Mouse (Mus musculus) embryonic facial prominence, embryonic 15.5 days (tissue): ENCODE results near the gene Ldlrap1. TPM values are rescaled to one million over a fixed set of nuclear protein-coding genes. Genes with fewer than 3 reads are reported as not detected.

Experiments used
- ATAC-seq: fragments of 200-750 bp; cut with Nextera tagmentation; 2 replicates; pipeline ENCODE4 v1.8.0; 2017; ENCODE audit warnings: low read depth, moderate TSS enrichment; ENCODE audit not compliant: insufficient number of reproducible peaks, low FRiP score, low TSS enrichment
- H3K27ac ChIP-seq: fragments of 300-500 bp; sonication (generic); replicated peaks from 2 replicates; pipeline ENCODE4 v1.5.1; 2015; ENCODE audit warnings: mild to moderate bottlenecking, inconsistent platforms
- H3K27me3 ChIP-seq: fragments of 300-500 bp; sonication (generic); 2 replicates; pipeline ENCODE4 v1.6.1; 2015; ENCODE audit warnings: inconsistent platforms
- H3K36me3 ChIP-seq: fragments of 300-500 bp; sonication (generic); 2 replicates; pipeline ENCODE4 v1.6.1; 2015; ENCODE audit warnings: mild to moderate bottlenecking, inconsistent platforms
- H3K4me1 ChIP-seq: fragments of 300-500 bp; sonication (generic); 2 replicates; pipeline ENCODE4 v1.6.1; 2015; ENCODE audit warnings: inconsistent platforms
- H3K4me2 ChIP-seq: fragments of 300-500 bp; sonication (generic); replicated peaks from 2 replicates; pipeline ENCODE4 v1.6.1; 2015; ENCODE audit warnings: mild to moderate bottlenecking, inconsistent platforms
- H3K4me3 ChIP-seq: fragments of 300-500 bp; sonication (generic); replicated peaks from 2 replicates; pipeline ENCODE4 v1.5.1; 2015; ENCODE audit warnings: mild to moderate bottlenecking, inconsistent platforms
- H3K9ac ChIP-seq: fragments of 300-500 bp; sonication (generic); 2 replicates; pipeline ENCODE4 v1.6.1; 2015; ENCODE audit warnings: inconsistent platforms
- H3K9me3 ChIP-seq: fragments of 300-500 bp; sonication (generic); replicated peaks from 2 replicates; pipeline ENCODE4 v1.6.1; 2016; ENCODE audit warnings: inconsistent platforms
- WGBS: fragments of 180-500 bp; shearing (Covaris S2); methylation state at CpG from one replicate; pipeline ENCODE4 v1.1.7; 2015; 5-methylcytosine and 5-hydroxymethylcytosine counted together
- polyA plus RNA-seq: library from polyadenylated mRNA; unstranded; fragments of >200 nt; fragmentation: Nextera tagmentation; extraction: Ambion mirVana; gene quantifications from 2 replicates; pipeline ENCODE4 v1.2.1, GENCODE M21; 2015

The Ldlrap1 gene
- polyA plus RNA-seq, 1 experiment from 2014 or later, result 37.6 TPM

DNA sequence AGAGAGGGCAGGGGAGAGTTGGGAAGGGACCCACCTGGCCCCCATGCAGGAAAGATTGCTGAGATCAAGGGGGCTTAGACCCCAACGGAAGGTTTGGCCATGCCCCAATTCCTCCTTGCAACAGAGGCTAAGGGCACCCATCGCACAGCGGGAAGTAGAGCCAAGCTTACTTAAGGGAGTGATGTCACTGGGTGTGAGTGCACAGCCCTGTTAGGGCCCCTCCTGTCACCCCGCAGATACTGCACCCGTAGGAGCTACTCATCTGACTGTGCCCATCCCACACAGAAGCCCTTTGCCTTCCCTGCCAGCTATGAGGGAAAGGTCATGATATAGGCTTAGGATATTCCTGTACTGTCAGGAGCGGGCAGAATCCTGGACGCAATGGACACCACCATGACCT is 8.3 kb downstream of the Ldlrap1 start:
- H3K36me3 ChIP-seq, result peaks cover 2% of the 10 kb centered on the region
- no peak overlapping the region for H3K4me2 ChIP-seq
- H3K4me1 ChIP-seq, result peaks cover 79% of the 10 kb centered on the region
- no peak overlapping the region for H3K4me3 ChIP-seq
- no peak overlapping the region for H3K27ac ChIP-seq
- ATAC-seq, result no peak
- no peaks in the 10 kb centered on the region for H3K27me3 ChIP-seq
- WGBS, result 81% methylated on average over 7 of the region's 7 CpGs
- no peaks in the 10 kb centered on the region for H3K9me3 ChIP-seq
- H3K9ac ChIP-seq, result no peak overlapping the region

GRCm38 (mm10) chr4:134758922-134759321 is 8.9 kb downstream of the Ldlrap1 start:
- peaks cover 80% of the 10 kb centered on the region for H3K4me1 ChIP-seq
- 83% methylated on average over 14 of the region's 14 CpGs for WGBS
- H3K4me3 ChIP-seq, result no peak overlapping the region
- H3K27me3 ChIP-seq, result no peaks in the 10 kb centered on the region
- H3K4me2 ChIP-seq, result no peak overlapping the region
- H3K27ac ChIP-seq, result no peak overlapping the region
- H3K9me3 ChIP-seq, result no peaks in the 10 kb centered on the region
- peaks cover 9% of the 10 kb centered on the region for H3K36me3 ChIP-seq
- H3K9ac ChIP-seq, result no peak overlapping the region
- ATAC-seq, result no peak

DNA sequence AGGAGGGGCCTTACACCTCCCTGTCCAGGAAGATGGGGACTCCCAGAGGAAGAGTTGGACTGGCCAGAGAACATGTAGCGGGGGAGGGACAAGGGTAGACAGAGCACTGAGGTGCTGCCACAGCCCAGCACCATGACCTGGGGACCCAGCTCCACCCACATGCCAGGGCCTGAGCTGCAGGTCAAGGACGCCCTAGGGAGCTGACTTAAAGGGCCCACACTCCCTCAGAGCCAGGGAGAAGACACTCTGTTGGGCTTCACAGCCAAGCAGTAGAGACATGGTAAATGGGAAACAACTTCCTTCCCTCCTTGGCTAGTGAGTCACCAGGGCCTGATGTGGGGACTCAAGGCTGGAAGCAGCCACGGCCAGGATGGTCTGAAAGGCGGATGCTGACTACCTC is 9.5 kb downstream of the Ldlrap1 start:
- Histone ChIP-seq H3K4me2 (no peak overlapping the region), H3K36me3 (peaks cover 13% of the 10 kb centered on the region), H3K9ac (no peak overlapping the region), H3K27me3 (no peaks in the 10 kb centered on the region), H3K27ac (no peak overlapping the region), H3K4me3 (no peak overlapping the region), H3K9me3 (no peaks in the 10 kb centered on the region), H3K4me1 (peaks cover 83% of the 10 kb centered on the region)
- no peak for ATAC-seq
- 79% methylated on average over 4 of the region's 4 CpGs for WGBS

GRCm38 (mm10) chr4:134756953-134757352 is 10.9 kb downstream of the Ldlrap1 start:
- H3K4me3 ChIP-seq, result no peak overlapping the region
- no peak for ATAC-seq
- no peak overlapping the region for H3K27ac ChIP-seq
- peaks cover 4% of the 10 kb centered on the region; the same call in 1 of the 2 replicates for H3K27me3 ChIP-seq
- no peaks in the 10 kb centered on the region for H3K9me3 ChIP-seq
- peaks cover 19% of the 10 kb centered on the region for H3K36me3 ChIP-seq
- H3K4me2 ChIP-seq, result no peak overlapping the region
- peaks cover 84% of the 10 kb centered on the region for H3K4me1 ChIP-seq
- no peak overlapping the region for H3K9ac ChIP-seq
- WGBS, result 58% methylated on average over 7 of the region's 7 CpGs

- ATAC-seq, result no peak
- Histone ChIP-seq H3K4me1 (peaks cover 90% of the 10 kb centered on the region), H3K27me3 (peaks cover 4% of the 10 kb centered on the region; the same call in 1 of the 2 replicates), H3K4me2 (no peak overlapping the region), H3K4me3 (no peak overlapping the region), H3K9me3 (no peaks in the 10 kb centered on the region), H3K27ac (no peak overlapping the region), H3K9ac (no peak overlapping the region), H3K36me3 (peaks cover 19% of the 10 kb centered on the region)
- WGBS, result 66% methylated on average over 13 of the region's 13 CpGs
These were observed 12.9 kb downstream of the Ldlrap1 start for GRCm38 (mm10) chr4:134754941-134755340.

- Histone ChIP-seq H3K4me2 (no peak overlapping the region), H3K9ac (no peak overlapping the region), H3K9me3 (no peaks in the 10 kb centered on the region), H3K36me3 (peaks cover 19% of the 10 kb centered on the region), H3K27me3 (peaks cover 4% of the 10 kb centered on the region; the same call in 1 of the 2 replicates), H3K4me3 (no peak overlapping the region), H3K4me1 (peaks cover 90% of the 10 kb centered on the region), H3K27ac (no peak overlapping the region)
- WGBS, result 46% methylated on average over 10 of the region's 10 CpGs
- no peak for ATAC-seq
These were observed 13.5 kb downstream of the Ldlrap1 start for GRCm38 (mm10) chr4:134754371-134754770.

DNA sequence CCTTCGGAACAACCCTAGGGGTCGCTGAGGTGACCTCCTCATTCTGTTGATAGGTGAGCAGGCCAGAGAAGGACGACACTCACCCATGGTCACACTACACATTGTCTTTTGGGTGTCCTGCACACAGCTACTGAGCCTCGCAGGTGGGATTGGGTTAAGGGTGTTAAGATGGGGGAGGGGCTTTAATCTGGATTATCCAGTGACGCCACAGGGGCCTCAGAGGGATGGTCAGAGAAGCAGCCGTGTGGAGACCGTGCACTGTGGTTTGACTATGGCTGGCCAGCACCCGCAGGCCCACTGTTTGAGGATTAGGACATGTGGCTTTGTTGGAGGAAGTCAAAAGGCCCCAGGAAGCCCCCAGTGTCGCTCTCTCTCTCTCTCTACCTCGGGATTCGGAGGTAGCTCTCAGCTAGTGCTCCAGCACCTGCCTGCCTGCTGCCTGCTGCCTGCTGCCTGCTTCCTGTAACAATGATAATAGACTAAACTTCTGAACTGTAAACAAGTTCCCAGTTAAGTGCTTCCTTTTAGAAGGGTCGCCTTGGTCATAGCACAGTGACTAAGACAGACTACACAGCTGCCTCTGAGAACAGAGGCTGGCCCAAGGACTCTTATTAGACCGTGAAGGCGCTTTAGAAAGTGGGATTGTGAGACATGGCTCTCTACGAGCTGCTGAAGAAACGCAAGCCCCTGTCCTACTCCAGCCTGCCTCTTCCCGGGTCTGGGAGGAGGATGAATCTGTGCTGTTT is 14.1 kb downstream of the Ldlrap1 start:
- peaks cover 25% of the 10 kb centered on the region for H3K36me3 ChIP-seq
- no peak overlapping the region for H3K4me3 ChIP-seq
- H3K9me3 ChIP-seq, result no peaks in the 10 kb centered on the region
- H3K4me2 ChIP-seq, result no peak overlapping the region
- H3K27ac ChIP-seq, result no peak overlapping the region
- no peak overlapping the region for H3K9ac ChIP-seq
- peaks cover 4% of the 10 kb centered on the region; the same call in 1 of the 2 replicates for H3K27me3 ChIP-seq
- ATAC-seq, result no peak
- 55% methylated on average over 17 of the region's 17 CpGs for WGBS
- peaks cover 85% of the 10 kb centered on the region for H3K4me1 ChIP-seq

GRCm38 (mm10) chr4:134752911-134753426 is 14.9 kb downstream of the Ldlrap1 start:
- peaks cover 79% of the 10 kb centered on the region for H3K4me1 ChIP-seq
- WGBS, result 69% methylated on average over 11 of the region's 11 CpGs
- no peak overlapping the region for H3K4me3 ChIP-seq
- H3K27me3 ChIP-seq, result peaks cover 4% of the 10 kb centered on the region; the same call in 1 of the 2 replicates
- ATAC-seq, result no peak
- H3K9me3 ChIP-seq, result no peaks in the 10 kb centered on the region
- no peak overlapping the region for H3K4me2 ChIP-seq
- no peak overlapping the region for H3K9ac ChIP-seq
- no peak overlapping the region for H3K27ac ChIP-seq
- peaks cover 32% of the 10 kb centered on the region for H3K36me3 ChIP-seq

GRCm38 (mm10) chr4:134751682-134752380 is 16.0 kb downstream of the Ldlrap1 start:
- no peak for ATAC-seq
- Histone ChIP-seq H3K27ac (peak overlapping the region; percentile 58), H3K27me3 (peaks cover 4% of the 10 kb centered on the region; the same call in 1 of the 2 replicates), H3K4me1 (peaks cover 71% of the 10 kb centered on the region), H3K4me3 (no peak overlapping the region), H3K4me2 (no peak overlapping the region), H3K9me3 (no peaks in the 10 kb centered on the region), H3K9ac (no peak overlapping the region), H3K36me3 (peaks cover 43% of the 10 kb centered on the region)
- 50% methylated on average over 18 of the region's 18 CpGs for WGBS

- Histone ChIP-seq H3K4me3 (no peak overlapping the region), H3K4me2 (no peak overlapping the region), H3K4me1 (peaks cover 61% of the 10 kb centered on the region), H3K27ac (peak overlapping the region; percentile 58), H3K9ac (no peak overlapping the region), H3K9me3 (no peaks in the 10 kb centered on the region), H3K36me3 (peaks cover 53% of the 10 kb centered on the region), H3K27me3 (peaks cover 4% of the 10 kb centered on the region; the same call in 1 of the 2 replicates)
- ATAC-seq, result no peak
- WGBS, result 61% methylated on average over 6 of the region's 6 CpGs
These were observed 17.0 kb downstream of the Ldlrap1 start for GRCm38 (mm10) chr4:134750825-134751224.

DNA sequence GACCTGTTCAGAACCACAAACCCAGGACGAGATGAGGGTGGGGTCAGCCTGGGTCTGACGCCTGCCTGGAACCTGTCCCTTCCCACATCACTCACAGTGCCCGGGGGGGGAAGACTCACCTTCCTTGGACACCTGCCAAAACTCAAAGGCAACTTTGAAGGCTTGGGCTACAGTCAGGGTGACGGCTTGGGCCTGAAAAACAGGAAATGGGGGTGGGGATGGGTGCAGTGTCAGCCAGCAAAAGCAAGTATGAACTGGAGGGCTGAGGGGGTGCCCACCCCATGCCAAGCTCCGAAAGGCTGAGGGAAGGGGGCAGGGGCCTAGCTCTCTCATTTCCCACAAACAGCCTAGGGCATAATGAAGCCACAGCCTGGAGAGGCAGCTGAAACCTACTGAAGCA is 17.6 kb downstream of the Ldlrap1 start:
- peaks cover 61% of the 10 kb centered on the region for H3K4me1 ChIP-seq

More for the DNA sequence above, 17.6 kb downstream of the Ldlrap1 start:
- WGBS, result 53% methylated on average over 5 of the region's 5 CpGs
- Histone ChIP-seq H3K9ac (no peak overlapping the region), H3K27me3 (peaks cover 4% of the 10 kb centered on the region; the same call in 1 of the 2 replicates), H3K9me3 (no peaks in the 10 kb centered on the region), H3K36me3 (peaks cover 58% of the 10 kb centered on the region), H3K27ac (peak overlapping the region; percentile 58), H3K4me3 (no peak overlapping the region), H3K4me2 (no peak overlapping the region)
- no peak for ATAC-seq
